In genomic region chr14:33579771-33580484, GRCm38 (mm10) we compare ENCODE assay signal across 17 mouse cellular contexts. TPM values are rescaled to one million over a fixed set of nuclear protein-coding genes. Genes with fewer than 3 reads are reported as not detected.
DNase-seq lines count a peak whose midpoint lies in the region; ATAC-seq and TF ChIP-seq lines count a peak whose summit lies in the region.
"Had no signal": no experiment of that assay in that cellular context is flagged by ENCODE, and none has a peak within 500 bp of the region (broad histone marks: within the 10 kb centered on the region; RNA-seq: fewer than 3 reads in every experiment).

No protein-coding gene starts in this region.

- H3K27ac ChIP-seq in kidney, postnatal 0 days = no peak overlapping the region
- no peak overlapping the region for H3K27ac ChIP-seq in limb, embryonic 10.5 days
- H3K27ac ChIP-seq: forebrain, embryonic 10.5 days; heart, embryonic 13.5 days; hindbrain, embryonic 15.5 days; limb, embryonic 15.5 days; stomach, embryonic 15.5 days had no signal

- no peak for DNase-seq in kidney, postnatal 0 days (ENCODE audit: low spot score)
- DNase-seq in kidney, adult 18-20 months = no peak
- DNase-seq in A20 (ENCODE audit: low read depth, low spot score) = peak; percentile 29
- DNase-seq in ES-CJ7 (ENCODE audit: low read depth, low spot score) = peak; percentile 44
- DNase-seq in mesoderm, embryonic 11.5 days (ENCODE audit: low read depth, low spot score) = peak; percentile 23
- DNase-seq in limb, embryonic 10.5 days (ENCODE audit: low spot score) = no peak
- no peak for DNase-seq in thymus, postnatal 36 days
- DNase-seq: adrenal gland, adult 8-10 months; cerebellum, adult 11 months; gastrocnemius, postnatal 14 days; kidney, postnatal 4 days had no signal

- H3K36me3 ChIP-seq in kidney, postnatal 0 days (ENCODE audit: insufficient read depth, low read length) = no peaks in the 10 kb centered on the region
- H3K36me3 ChIP-seq in limb, embryonic 10.5 days = no peaks in the 10 kb centered on the region
- H3K36me3 ChIP-seq: forebrain, embryonic 10.5 days; heart, embryonic 13.5 days; hindbrain, embryonic 15.5 days; limb, embryonic 15.5 days; stomach, embryonic 15.5 days had no signal

- H3K9ac ChIP-seq in kidney, postnatal 0 days (ENCODE audit: low read depth, low read length) = no peak overlapping the region
- H3K9ac ChIP-seq: heart, embryonic 13.5 days; hindbrain, embryonic 15.5 days; limb, embryonic 15.5 days; stomach, embryonic 15.5 days had no signal

- H3K4me2 ChIP-seq in kidney, postnatal 0 days (ENCODE audit: low read length) = no peak overlapping the region
- H3K4me2 ChIP-seq: heart, embryonic 13.5 days; hindbrain, embryonic 15.5 days; limb, embryonic 15.5 days; midbrain, embryonic 11.5 days; stomach, embryonic 15.5 days had no signal

- no peaks in the 10 kb centered on the region for H3K27me3 ChIP-seq in kidney, postnatal 0 days (ENCODE audit: insufficient read depth, low read length)
- H3K27me3 ChIP-seq in limb, embryonic 10.5 days (ENCODE audit: low read depth, poor library complexity, severe bottlenecking) = no peaks in the 10 kb centered on the region
- H3K27me3 ChIP-seq: heart, embryonic 13.5 days; hindbrain, embryonic 15.5 days; limb, embryonic 15.5 days; stomach, embryonic 15.5 days had no signal

- peak; percentile 18; the same call in 1 of the 2 replicates for TF ChIP-seq CTCF in kidney, postnatal 0 days (IDR thresholded peaks at IDR 0.05; ENCODE audit: low read depth)

- H3K9me3 ChIP-seq in kidney, postnatal 0 days (replicated peaks; ENCODE audit: low read length) = no peaks in the 10 kb centered on the region
- no peaks in the 10 kb centered on the region for H3K9me3 ChIP-seq in limb, embryonic 10.5 days (replicated peaks)
- H3K9me3 ChIP-seq: forebrain, embryonic 10.5 days; hindbrain, embryonic 15.5 days; limb, embryonic 15.5 days; stomach, embryonic 15.5 days had no signal

- no peak for ATAC-seq in kidney, postnatal 0 days (replicated peaks; ENCODE audit: low FRiP score, low read depth)

- H3K4me1 ChIP-seq in kidney, postnatal 0 days (replicated peaks; ENCODE audit: insufficient read depth, low read length) = no peaks in the 10 kb centered on the region
- H3K4me1 ChIP-seq in limb, embryonic 10.5 days = peaks cover 2% of the 10 kb centered on the region; the same call in 1 of the 2 replicates
- H3K4me1 ChIP-seq: forebrain, embryonic 10.5 days; heart, embryonic 13.5 days; hindbrain, embryonic 15.5 days; limb, embryonic 15.5 days; stomach, embryonic 15.5 days had no signal

- no peak overlapping the region for H3K4me3 ChIP-seq in kidney, postnatal 0 days (replicated peaks; ENCODE audit: low read depth, low read length)
- no peak overlapping the region for H3K4me3 ChIP-seq in limb, embryonic 10.5 days
- H3K4me3 ChIP-seq: forebrain, embryonic 10.5 days; heart, embryonic 13.5 days; hindbrain, embryonic 15.5 days; limb, embryonic 15.5 days; stomach, embryonic 15.5 days had no signal

- 59% methylated on average over 7 of the region's 7 CpGs for WGBS in kidney, postnatal 0 days
- 69% methylated on average over 7 of the region's 7 CpGs for WGBS in limb, embryonic 10.5 days

RNA-seq across cellular contexts. Expression of gene Ptpn20, which starts 9.1 kb away (rescaled TPM):
- polyA plus RNA-seq in kidney, postnatal 0 days (2015; fragmentation: Nextera tagmentation; extraction: Ambion mirVana) = not detected in 2 replicates
- polyA plus RNA-seq in limb, embryonic 10.5 days (2016; fragmentation: Nextera tagmentation; extraction: Ambion mirVana) = 0.08 TPM in 1 of 2 replicates, not detected in the other
- polyA plus RNA-seq: forebrain, embryonic 10.5 days; heart, embryonic 13.5 days; midbrain, embryonic 11.5 days had no signal

Comparison
In these comparisons a context has a peak if more than half of its experiments do, and no peak if none do; other contexts are left out.
1. DNase-seq: peak in A20 (single experiment), ES-CJ7 (single experiment) and mesoderm, embryonic 11.5 days (single experiment); none in kidney, postnatal 0 days (single experiment), kidney, adult 18-20 months (single experiment), limb, embryonic 10.5 days (single experiment) and thymus, postnatal 36 days (0 of 2).